Mouse (Mus musculus) right cerebral cortex, adult 18-20 months (tissue): Measurements from ENCODE around the gene Zfp993.
"Not testable (repeated sequence)": the region's sequence is repeated elsewhere in the genome, so short reads cannot be mapped to it uniquely, and the experiment has no call there.

ENCODE experiments used
- DNase-seq: peaks from one replicate; pipeline ENCODE4 v3.0.0; 2022; ENCODE audit warnings: mixed read lengths

Zfp993 gene

DNA sequence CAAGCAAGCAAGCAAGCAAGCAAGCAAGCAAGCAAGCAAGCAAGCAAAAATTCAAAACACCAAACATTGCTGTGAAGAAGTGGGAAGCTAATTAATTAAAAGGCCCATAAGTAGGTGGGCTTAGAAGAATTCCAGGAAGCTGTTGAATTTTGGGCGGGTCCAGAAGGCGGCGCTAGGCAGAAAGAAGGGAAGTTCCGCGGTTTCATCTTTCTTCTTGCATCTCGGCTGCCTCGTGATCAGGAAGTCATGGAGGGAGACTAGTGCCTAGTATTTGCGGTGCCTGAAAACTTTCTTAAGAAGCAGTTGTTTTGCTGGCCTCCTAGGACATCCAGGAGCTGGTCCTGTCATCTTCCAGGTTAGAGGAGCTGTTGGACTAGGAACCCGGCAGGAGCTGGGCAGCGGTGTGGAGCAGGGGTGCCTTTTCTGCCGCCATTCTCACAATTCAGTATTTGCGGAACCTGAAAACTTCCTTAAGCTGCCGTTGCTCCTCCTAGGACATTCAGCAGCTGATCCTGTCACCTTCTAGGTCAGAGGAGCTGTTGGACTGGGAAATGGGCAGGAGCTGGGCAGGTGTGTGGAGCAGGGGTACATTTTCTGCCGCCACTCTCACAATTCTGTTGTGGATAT, at the start of gene Zfp993:
Gene Zfp993 (plus strand): TSS at position 188 of the 627 bp plus-strand sequence.
- DNase-seq = not testable (repeated sequence)

DNA sequence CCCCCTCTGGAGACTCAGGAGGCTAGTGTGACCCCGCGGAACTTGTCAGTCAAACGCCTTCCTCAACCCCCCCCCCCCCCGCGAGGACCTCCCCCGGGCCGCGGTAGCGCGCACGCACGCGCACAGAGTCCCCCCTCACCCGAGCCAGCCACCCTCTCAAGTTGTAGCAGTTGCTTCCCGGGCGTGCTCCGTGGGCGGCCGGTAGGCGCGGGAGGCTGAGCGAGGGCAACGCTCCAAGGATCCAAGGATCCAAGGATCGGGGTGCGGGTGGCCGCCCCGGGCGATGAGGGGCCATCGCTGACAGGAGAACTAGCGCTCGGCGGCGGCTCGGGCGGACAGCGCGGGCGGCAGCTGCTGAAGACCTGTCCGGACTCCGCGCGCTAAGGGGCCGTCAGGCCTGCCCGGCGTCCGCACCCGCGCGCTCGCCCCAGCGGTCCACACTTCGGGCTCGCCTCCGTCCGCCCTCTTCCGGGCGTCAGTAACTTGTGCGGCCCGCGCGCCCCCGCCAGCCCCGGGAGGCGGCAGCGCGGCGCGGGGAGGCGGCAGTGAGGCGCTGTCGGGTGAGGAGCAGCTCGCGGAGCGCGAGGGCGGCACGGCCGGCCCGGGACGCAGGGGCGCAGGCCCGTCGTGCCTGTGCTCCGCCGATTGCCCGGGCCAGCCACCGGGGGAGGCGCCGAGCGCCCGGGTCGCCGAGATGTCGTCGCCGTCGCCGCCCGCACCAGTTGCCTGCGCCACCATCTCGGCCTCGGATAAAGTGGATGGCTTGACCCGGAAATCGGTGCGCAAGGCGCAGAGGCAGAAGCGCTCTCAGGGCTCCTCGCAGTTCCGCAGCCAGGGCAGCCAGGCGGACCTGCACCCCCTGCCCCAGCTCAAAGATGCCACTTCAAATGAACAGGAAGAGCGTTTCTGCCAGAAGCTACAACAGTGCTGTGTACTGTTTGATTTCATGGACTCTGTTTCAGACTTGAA, 30.6 kb upstream of the Zfp993 start:
- not testable (repeated sequence) for DNase-seq

DNA sequence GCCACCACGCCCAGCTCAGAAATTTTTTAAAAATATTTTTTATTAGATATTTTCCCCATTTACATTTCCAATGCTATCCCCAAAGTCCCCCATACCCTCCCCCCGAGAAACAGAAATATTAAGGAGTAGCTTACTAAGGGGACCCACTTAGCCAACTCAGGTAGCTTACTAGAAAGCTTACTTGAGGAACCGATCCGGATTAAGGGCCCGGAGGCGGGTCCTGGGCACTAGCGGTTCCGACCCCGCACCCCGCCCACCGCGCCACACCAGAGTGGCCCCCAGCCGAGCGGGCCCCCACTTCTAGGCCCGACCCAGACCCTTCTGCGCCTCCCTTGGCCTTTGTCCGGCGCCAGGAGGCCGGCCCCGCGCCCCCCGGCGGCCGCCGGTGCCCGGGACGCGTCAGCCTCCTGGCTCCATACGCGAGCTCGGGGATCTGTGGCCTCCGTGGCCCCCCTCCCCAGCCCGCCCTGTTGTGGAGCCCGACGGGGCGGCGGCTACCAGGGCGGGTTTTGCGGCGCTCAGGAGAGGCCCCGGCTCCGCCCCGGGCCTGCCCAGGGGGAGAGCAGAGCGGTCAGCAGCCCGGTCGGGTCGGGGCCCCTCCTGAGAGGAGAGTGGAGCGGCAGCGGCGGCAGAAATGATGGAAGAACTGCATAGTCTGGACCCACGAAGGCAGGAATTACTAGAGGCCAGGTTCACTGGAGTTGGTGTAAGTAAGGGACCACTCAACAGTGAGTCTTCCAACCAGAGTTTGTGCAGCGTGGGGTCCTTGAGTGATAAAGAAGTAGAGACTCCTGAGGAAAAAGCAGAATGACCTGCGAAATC, 7.0 kb upstream of the Zfp993 start:
- DNase-seq = not testable (repeated sequence)

DNA sequence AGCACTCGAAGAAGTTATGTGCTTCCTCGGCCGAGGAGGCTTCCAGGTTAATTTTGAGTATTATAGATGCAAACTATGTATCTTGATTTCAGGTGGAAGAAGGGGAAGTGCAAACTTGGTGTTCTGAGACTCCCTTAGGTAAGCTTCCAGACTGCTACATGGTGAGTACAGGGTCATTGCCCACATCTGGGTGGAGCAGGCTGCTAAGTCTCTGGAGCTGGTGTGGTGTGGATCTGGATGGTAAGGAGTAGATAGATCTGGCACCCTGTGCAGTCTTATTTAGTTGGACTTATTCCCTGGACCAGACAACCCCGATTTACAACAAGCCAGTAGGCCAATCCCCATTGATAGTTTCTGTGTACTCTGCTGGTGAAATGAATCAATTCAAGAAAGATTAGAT, 33.6 kb downstream of the Zfp993 start:
- DNase-seq = not testable (repeated sequence)

DNA sequence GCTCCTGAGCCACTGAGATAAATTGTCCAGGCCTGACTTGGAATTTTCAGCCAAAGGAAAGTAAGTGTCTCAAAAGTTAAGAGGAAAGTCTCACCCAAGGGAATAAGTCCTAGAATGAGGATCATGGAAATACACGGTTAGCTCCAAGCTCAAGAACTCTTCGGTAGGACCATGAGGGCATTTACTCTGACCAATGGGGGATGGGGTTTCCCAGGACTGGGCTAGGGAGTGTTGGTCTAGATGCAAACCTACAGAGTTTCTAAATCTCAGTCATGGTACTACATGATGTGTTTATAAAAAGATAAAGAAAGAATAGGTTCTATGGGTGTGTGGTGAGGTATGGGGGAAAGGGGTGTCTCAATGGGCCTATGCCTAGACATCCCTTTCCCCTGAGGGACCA, 38.9 kb downstream of the Zfp993 start:
- DNase-seq = not testable (repeated sequence)

DNA sequence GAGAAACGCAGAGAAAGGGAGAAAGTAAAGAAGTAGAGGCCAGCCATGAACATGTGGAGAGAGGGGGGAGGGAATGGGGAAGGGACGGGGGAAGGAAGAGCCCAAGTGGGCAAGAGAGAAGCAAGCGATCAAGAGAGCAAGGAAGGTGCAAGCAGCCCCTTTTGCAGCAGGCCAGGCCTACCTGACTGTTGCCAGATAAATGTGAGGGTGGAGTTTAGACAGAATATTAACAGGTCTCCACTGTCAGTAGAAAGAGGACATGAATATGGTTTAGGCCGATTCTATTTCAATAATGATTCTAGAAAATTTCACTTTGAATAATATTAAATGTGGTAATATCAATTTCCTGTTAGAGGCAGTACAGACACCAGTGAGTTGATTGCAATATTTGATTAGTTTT, 39.4 kb downstream of the Zfp993 start:
- DNase-seq = not testable (repeated sequence)

DNA sequence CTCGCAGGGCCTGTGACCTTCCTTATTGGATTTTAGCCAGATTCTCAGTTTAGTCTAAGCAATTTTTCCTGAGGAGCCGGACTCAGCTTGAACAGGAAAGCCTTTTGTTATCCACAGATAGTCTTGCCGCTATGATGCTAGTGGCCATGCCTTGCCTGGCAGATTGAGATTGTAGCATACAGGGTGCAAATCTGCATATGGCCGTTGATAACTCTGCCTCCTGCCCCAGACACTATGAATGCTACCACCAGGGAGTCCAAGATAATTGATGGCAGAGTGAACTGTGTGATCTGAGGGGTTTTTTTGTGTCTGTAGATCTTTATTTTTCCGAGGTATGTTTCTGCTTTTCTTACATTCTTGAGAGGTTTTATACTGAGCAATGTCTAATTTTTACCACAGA, 39.9 kb downstream of the Zfp993 start:
- not testable (repeated sequence) for DNase-seq
